Mouse (Mus musculus) embryo, embryonic 11.5 days (tissue): ENCODE data around the gene Hexim1.

ENCODE experiments used
- DNase-seq: peaks from one replicate; pipeline ENCODE4 v3.0.0-alpha.2; 2012; ENCODE audit warnings: low read depth, low spot score

Gene Hexim1

DNA sequence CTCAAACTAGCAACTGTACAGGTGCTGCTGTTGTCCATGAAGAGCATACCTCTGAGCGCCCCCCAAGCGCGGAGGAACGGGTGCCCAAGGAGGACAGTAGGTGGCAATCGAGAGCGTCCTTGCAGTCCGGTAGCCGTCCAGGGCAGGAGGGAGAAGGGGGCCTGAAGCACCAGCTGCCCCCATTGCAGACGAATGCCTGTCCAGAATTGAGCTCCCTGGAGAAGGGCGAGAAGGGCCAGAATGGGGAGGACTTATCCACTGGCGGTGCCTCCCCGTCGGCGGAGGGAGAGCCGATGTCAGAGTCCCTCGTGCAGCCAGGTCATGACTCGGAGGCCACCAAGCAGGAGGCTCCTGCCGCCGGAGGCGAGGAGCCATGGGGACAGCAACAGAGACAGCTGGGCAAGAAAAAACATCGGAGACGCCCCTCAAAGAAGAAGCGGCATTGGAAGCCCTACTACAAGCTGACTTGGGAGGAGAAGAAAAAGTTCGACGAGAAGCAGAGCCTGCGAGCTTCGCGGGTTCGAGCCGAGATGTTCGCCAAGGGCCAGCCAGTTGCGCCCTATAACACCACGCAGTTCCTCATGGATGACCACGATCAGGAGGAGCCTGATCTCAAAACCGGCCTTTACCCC, 1.0 kb downstream of the Hexim1 start:
- peak; percentile 43 for DNase-seq

DNA sequence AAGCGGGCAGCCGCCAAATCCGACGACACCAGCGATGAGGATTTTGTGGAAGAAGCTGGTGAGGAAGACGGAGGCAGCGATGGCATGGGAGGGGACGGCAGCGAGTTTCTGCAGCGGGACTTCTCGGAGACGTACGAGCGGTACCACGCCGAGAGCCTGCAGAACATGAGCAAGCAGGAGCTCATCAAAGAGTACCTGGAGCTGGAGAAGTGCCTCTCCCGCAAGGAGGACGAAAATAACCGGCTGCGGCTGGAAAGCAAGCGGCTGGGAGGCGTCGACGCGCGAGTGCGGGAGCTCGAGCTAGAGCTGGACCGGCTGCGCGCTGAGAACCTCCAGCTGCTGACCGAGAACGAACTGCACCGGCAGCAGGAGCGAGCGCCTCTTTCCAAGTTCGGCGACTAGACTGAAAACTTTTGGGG, 1.6 kb downstream of the Hexim1 start:
- no peak for DNase-seq

GRCm38 (mm10) chr11:103118866-103119265, 2.8 kb downstream of the Hexim1 start:
- DNase-seq = no peak

DNA sequence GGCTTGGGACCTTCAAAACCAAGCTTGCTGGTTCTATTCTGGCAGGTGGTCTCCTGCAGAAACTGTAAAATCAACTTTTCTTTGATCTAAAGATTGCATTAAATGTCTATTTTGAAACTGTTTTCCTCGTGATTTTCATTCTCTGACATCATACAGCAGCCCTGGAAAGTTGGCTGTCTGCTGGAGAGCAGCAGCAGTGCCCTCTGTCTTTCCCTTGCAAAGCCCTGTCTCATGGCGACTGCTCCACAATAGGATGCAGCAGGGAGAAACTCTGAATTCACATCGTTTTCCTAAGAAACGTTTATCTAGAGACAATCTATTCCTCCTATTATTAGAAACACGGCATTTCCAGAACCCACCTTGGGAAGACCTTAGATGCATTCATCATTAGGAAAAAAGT, 3.6 kb downstream of the Hexim1 start:
- no peak for DNase-seq

GRCm38 (mm10) chr11:103120315-103120714, 4.3 kb downstream of the Hexim1 start:
- DNase-seq = no peak

DNA sequence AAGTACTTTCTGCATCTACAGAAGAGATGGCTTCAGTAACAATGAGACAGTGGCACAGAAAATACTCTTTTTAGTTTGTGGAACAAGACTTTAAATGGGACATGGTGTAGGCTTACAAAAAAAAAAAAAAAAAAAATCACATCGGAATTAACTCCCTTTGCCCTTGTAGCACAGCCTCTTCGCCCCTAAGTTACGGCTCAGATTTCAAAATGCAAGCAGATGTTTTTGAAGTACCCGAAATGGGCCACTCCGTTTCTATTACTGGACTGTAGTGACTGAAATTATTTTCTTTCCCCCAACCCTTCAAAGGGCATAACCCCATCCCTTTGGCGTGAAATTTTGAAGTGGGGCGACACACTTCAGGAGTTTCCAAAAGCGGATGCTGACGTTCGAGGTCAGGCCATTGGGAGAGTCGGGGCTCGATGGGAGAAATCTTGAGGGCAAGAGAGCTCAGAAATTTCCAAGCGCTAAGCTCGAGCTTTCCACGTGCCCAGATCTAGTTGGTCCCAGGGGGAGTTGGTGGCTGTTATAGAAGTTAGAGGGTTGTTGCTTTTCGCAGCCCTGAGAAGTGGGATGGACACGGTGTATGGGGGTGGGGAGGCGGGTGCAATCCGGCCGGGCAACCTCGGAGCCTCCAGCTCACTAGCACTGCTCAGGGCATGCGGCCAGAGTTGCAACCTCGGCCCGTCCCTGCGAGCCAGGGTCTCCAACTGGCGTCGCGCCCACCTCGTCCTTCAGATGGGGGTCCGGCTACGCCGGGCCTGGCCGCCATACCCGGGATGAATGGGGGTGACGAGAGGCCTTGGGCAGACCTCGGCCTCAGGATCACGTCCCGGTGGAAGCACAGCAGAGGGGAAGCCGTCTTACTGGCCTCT, 15.9 kb downstream of the Hexim1 start, which contains the start of gene Hexim2:
Gene Hexim2, plus strand, starts transcription at position 729 of the 875 bp plus-strand sequence.
- no peak for DNase-seq

- DNase-seq = peak; percentile 100
These were observed 16.8 kb downstream of the Hexim1 start for GRCm38 (mm10) chr11:103132576-103133455.

- DNase-seq = no peak
These were observed 17.6 kb downstream of the Hexim1 start for GRCm38 (mm10) chr11:103133456-103134185.

GRCm38 (mm10) chr11:103134221-103134620, 18.2 kb downstream of the Hexim1 start:
- DNase-seq = no peak

- no peak for DNase-seq
These were observed 20.1 kb downstream of the Hexim1 start for GRCm38 (mm10) chr11:103136039-103136577.

GRCm38 (mm10) chr11:103139951-103140762, 24.1 kb downstream of the Hexim1 start:
- no peak for DNase-seq

DNA sequence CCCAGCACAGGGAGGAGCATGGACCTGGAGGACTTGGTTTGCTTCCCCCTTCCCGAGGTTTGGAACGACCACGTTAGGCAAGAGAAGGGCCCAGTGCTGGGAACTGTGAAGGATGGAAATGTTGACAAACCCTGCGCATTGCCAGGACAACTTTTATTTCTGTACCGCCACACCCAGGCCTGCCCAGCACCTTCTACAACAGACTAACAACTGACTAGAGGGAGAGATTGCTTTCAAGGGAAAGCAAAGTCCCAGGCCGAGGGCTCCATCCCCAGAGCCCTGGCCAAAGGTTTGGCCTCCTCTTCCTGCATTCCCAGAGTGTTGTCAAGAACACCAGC, 24.7 kb downstream of the Hexim1 start:
- no peak for DNase-seq

DNA sequence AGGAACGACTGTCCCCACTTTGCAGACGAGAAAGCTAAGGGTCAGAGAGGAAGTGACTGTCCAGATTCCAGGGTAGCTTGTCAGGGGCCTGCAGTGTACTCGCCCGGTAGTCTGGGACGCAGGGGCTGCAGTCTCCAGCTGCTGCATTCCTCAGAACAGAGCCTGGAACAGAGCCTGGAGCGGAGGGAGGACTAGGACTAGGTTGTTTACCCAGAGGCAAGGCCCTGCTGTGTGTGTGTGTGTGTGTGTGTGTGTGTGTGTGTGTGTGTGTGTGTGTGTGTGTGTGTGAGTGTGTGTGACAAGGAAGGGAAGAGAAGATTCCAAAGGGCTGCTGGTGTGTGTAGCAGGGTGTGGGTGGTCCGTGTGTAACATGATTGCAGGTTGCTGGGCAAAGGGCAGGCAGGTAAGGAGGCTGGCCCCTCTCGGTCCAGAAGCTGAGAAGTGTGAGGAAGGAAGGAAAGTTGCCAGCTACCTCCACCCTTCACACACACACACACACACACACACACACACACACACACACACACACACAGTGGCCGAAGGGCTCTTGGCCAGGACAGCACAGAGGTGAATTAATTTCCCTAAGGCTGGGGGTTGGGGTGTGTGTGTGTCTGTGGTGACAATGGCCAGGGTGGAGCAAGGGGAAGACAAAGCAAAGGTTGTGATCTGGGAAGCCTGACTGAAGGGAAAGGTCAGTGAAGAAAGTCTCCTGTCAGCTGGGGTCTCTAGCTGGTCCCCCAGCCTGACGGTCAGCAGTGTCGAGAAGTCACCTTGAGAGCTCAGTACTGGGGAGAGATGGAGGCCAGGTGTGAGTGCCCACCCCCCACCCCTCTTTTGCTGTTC, 25.3 kb downstream of the Hexim1 start:
- DNase-seq = no peak

GRCm38 (mm10) chr11:103141944-103142255, 25.9 kb downstream of the Hexim1 start:
- DNase-seq = no peak

- DNase-seq = peak; percentile 31
These were observed 26.6 kb downstream of the Hexim1 start for GRCm38 (mm10) chr11:103142441-103143182.

- DNase-seq = no peak
These were observed 28.6 kb downstream of the Hexim1 start for GRCm38 (mm10) chr11:103144309-103145285.

GRCm38 (mm10) chr11:103146386-103146785, 30.4 kb downstream of the Hexim1 start:
- no peak for DNase-seq

DNA sequence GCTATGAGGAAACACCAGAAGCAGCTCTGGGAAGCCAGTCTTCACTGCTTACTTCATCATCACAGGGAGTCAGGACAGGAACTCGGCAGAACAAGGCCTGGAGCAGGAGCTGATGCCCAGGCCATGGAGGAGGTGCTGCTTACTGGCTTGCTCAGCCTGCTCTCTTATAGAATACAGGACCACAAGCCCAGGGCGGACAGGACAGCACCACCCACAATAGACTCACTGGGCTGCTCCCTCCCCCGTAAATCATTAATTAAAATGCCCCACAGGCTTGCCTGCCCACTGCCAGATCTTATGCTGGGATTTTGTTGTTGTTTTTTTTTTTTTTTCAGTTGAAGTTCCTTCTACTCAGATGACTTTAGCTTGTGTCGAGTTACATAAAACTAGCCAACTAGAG, 31.7 kb downstream of the Hexim1 start:
- no peak for DNase-seq
